Mouse (Mus musculus) lung, postnatal 0 days (tissue): Measurements from ENCODE around the gene Olah.

Experiments used
- CTCF ChIP-seq: IDR thresholded peaks from 2 replicates; pipeline ENCODE4 v1.5.1; 2016; ENCODE audit warnings: antibody characterized with exemption, mild to moderate bottlenecking
- EP300 ChIP-seq: IDR thresholded peaks from 2 replicates; pipeline ENCODE4 v1.6.1; 2016; ENCODE audit warnings: antibody characterized with exemption, mild to moderate bottlenecking, control low read depth

- no peak for TF ChIP-seq EP300
- no peak for TF ChIP-seq CTCF
Observed at GRCm38 (mm10) chr2:3335611-3336301, 61.3 kb downstream of the Olah start, which contains the start of gene Acbd7.
